Mouse (Mus musculus) liver, embryonic 14.5 days (tissue): Measurements from ENCODE around the gene Zc3h18.

Experiments used
- CTCF ChIP-seq: IDR thresholded peaks from 2 replicates; pipeline ENCODE4 v1.5.1; 2016; ENCODE audit warnings: antibody characterized with exemption, low read depth, control low read depth
- EP300 ChIP-seq: IDR thresholded peaks from 2 replicates; pipeline ENCODE4 v1.6.1; 2016; ENCODE audit warnings: antibody characterized with exemption, low read depth

GRCm38 (mm10) chr8:122335638-122336250, 40.7 kb upstream of the Zc3h18 start:
- TF ChIP-seq EP300 = no peak
- no peak for TF ChIP-seq CTCF
